9 mouse cellular contexts compared by ENCODE assay signal in genomic region chr6:144644711-144645110, GRCm38 (mm10).
DNase-seq lines count a peak whose midpoint lies in the region; ATAC-seq and TF ChIP-seq lines count a peak whose summit lies in the region.
"Had no signal": no experiment of that assay in that cellular context is flagged by ENCODE, and none has a peak within 500 bp of the region (broad histone marks: within the 10 kb centered on the region; RNA-seq: fewer than 3 reads in every experiment).

No protein-coding gene starts in this region.

- H3K4me1 ChIP-seq in forebrain, embryonic 10.5 days: peaks cover 31% of the 10 kb centered on the region
- H3K4me1 ChIP-seq in forebrain, embryonic 14.5 days (ENCODE audit: control insufficient read depth, insufficient read depth, low read length): no peaks in the 10 kb centered on the region
- no peaks in the 10 kb centered on the region for H3K4me1 ChIP-seq in bone marrow, adult 2 months (ENCODE audit: control insufficient read depth, insufficient read depth, low read length)
- H3K4me1 ChIP-seq in lung, embryonic 15.5 days: peaks cover 76% of the 10 kb centered on the region
- H3K4me1 ChIP-seq in stomach, postnatal 0 days (replicated peaks; ENCODE audit: control insufficient read depth, insufficient read depth): no peaks in the 10 kb centered on the region; the same call in 1 of the 2 replicates

- H3K4me2 ChIP-seq in forebrain, embryonic 14.5 days (ENCODE audit: low read length): no peak overlapping the region
- H3K4me2 ChIP-seq in lung, embryonic 15.5 days: no peak overlapping the region
- H3K4me2 ChIP-seq in stomach, postnatal 0 days (replicated peaks; ENCODE audit: low read depth): no peak overlapping the region

- ATAC-seq in forebrain, embryonic 14.5 days: no peak
- ATAC-seq in lung, embryonic 15.5 days (ENCODE audit: borderline replicate concordance, extremely low read depth, low FRiP score, low TSS enrichment): no peak
- 0 out of 2 replicates have a peak, but pooled peaks have one; percentile 12 for ATAC-seq in stomach, postnatal 0 days (ENCODE audit: low FRiP score, low TSS enrichment)
- no peak for ATAC-seq in frontal cortex, adult (ENCODE audit: low TSS enrichment)

- H3K27ac ChIP-seq in forebrain, embryonic 10.5 days: no peak overlapping the region
- no peak overlapping the region for H3K27ac ChIP-seq in forebrain, embryonic 14.5 days (ENCODE audit: low read depth, low read length)
- no peak overlapping the region for H3K27ac ChIP-seq in bone marrow, adult 2 months (ENCODE audit: control insufficient read depth, insufficient read depth, low read depth, low read length, poor library complexity)
- 0 out of 2 replicates have a peak overlapping the region, but pooled peaks have one; percentile 10 for H3K27ac ChIP-seq in lung, embryonic 15.5 days
- no peak overlapping the region for H3K27ac ChIP-seq in stomach, postnatal 0 days (replicated peaks)

- DNase-seq in forebrain, embryonic 10.5 days (ENCODE audit: extremely low spot score, low spot score): peak; percentile 31
- DNase-seq in forebrain, embryonic 14.5 days (ENCODE audit: low spot score): no peak
- peak; percentile 53 for DNase-seq in 3T3-L1 (ENCODE audit: low read depth, low spot score)
- peak; percentile 42 to 60 for DNase-seq in heart, postnatal 10 days
- DNase-seq in stomach, postnatal 0 days (ENCODE audit: low spot score): peak; percentile 54

- TF ChIP-seq POLR2A in bone marrow, adult 2 months (IDR thresholded peaks at IDR 0.05; ENCODE audit: borderline replicate concordance, control insufficient read depth, low read depth, low read length): no peak

- H3K27me3 ChIP-seq in forebrain, embryonic 10.5 days (ENCODE audit: poor library complexity, severe bottlenecking): peaks cover 24% of the 10 kb centered on the region; the same call in 1 of the 2 replicates
- H3K27me3 ChIP-seq in forebrain, embryonic 14.5 days (replicated peaks; ENCODE audit: control insufficient read depth, insufficient read depth, low read length): no peaks in the 10 kb centered on the region
- no peaks in the 10 kb centered on the region for H3K27me3 ChIP-seq in lung, embryonic 15.5 days
- no peaks in the 10 kb centered on the region for H3K27me3 ChIP-seq in stomach, postnatal 0 days (ENCODE audit: control insufficient read depth, insufficient read depth, low read length)

- peak; percentile 49 for TF ChIP-seq CTCF in bone marrow, adult 2 months (IDR thresholded peaks at IDR 0.05; ENCODE audit: control insufficient read depth, insufficient read depth, low read length)
- TF ChIP-seq CTCF in stomach, postnatal 0 days (IDR thresholded peaks at IDR 0.05; ENCODE audit: low read depth): peak; percentile 72

- no peak overlapping the region for H3K4me3 ChIP-seq in forebrain, embryonic 10.5 days
- no peak overlapping the region for H3K4me3 ChIP-seq in forebrain, embryonic 14.5 days (ENCODE audit: low read depth, low read length)
- H3K4me3 ChIP-seq in bone marrow, adult 2 months (replicated peaks; ENCODE audit: control insufficient read depth, low read depth, low read length): no peak overlapping the region
- no peak overlapping the region for H3K4me3 ChIP-seq in lung, embryonic 15.5 days
- H3K4me3 ChIP-seq in stomach, postnatal 0 days (ENCODE audit: low read depth, low read length): no peak overlapping the region

- H3K9me3 ChIP-seq in forebrain, embryonic 10.5 days: no peaks in the 10 kb centered on the region
- 0 out of 2 replicates have a peak, but pooled peaks cover 4% of the 10 kb centered on the region for H3K9me3 ChIP-seq in forebrain, embryonic 14.5 days (replicated peaks; ENCODE audit: control insufficient read depth, low read length)
- H3K9me3 ChIP-seq in lung, embryonic 15.5 days: no peaks in the 10 kb centered on the region
- H3K9me3 ChIP-seq in stomach, postnatal 0 days (ENCODE audit: control insufficient read depth, low read length): no peaks in the 10 kb centered on the region

- 77% methylated on average over 4 of the region's 4 CpGs for WGBS in forebrain, embryonic 10.5 days
- 76% methylated on average over 4 of the region's 4 CpGs for WGBS in forebrain, embryonic 14.5 days
- 58% methylated on average over 4 of the region's 4 CpGs for WGBS in bone marrow, adult 2 months
- WGBS in lung, embryonic 15.5 days: 50% methylated on average over 4 of the region's 4 CpGs
- 42% methylated on average over 4 of the region's 4 CpGs for WGBS in stomach, postnatal 0 days

- no peak overlapping the region for H3K9ac ChIP-seq in forebrain, embryonic 14.5 days (ENCODE audit: low read length)
- H3K9ac ChIP-seq in lung, embryonic 15.5 days: no peak overlapping the region
- no peak overlapping the region for H3K9ac ChIP-seq in stomach, postnatal 0 days (ENCODE audit: low read length)

- intact Hi-C loops in heart, postnatal 10 days (cut with DNase I): loop anchor here (5.0 kb wide), 1 partner anchor 173 kb away; no protein-coding TSS in a partner anchor

- no peak for TF ChIP-seq EP300 in stomach, postnatal 0 days (optimal IDR thresholded peaks at IDR 0.05)

- no peaks in the 10 kb centered on the region for H3K36me3 ChIP-seq in forebrain, embryonic 10.5 days (replicated peaks)
- H3K36me3 ChIP-seq in forebrain, embryonic 14.5 days (ENCODE audit: control insufficient read depth, insufficient read depth, low read length): no peaks in the 10 kb centered on the region
- no peaks in the 10 kb centered on the region for H3K36me3 ChIP-seq in lung, embryonic 15.5 days
- H3K36me3 ChIP-seq in stomach, postnatal 0 days (ENCODE audit: control insufficient read depth, insufficient read depth, low read length): no peaks in the 10 kb centered on the region
- H3K36me3 ChIP-seq: G1E had no signal
